Mouse (Mus musculus) liver, postnatal 0 days (tissue): ENCODE measurements at regions not wholly inside any gene's neighbourhood (a gene's known extent, or its start where the extent isn't known, plus 50 kb on each side); places are given as distances from the start of the nearest gene placed in this dataset.

Experiments used
- CTCF ChIP-seq: sonication (generic); IDR thresholded peaks from 2 replicates; pipeline ENCODE4 v1.5.1; 2016; ENCODE audit warnings: antibody characterized with exemption, low read depth
- EP300 ChIP-seq: IDR thresholded peaks from 2 replicates; pipeline ENCODE4 v1.6.1; 2016; ENCODE audit warnings: antibody characterized with exemption, low read depth, mild to moderate bottlenecking

DNA sequence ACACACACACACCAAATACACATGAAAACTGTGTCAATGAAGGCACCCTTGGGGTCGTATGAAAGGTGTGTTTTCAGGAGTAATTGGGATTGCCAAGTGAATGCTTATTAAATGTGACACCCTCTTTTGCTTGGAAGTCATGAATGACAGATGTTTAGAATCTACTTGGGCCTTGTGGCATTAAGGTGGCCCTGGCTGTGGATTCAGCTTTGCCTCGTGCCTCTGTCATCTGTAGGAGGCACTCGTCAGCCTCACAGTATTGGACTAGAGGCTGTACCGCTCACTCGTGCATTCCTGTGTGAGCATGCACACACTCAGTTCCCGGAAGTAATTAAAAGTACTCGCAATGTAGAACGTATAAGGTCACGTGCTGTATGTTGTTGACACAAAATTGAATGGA lies 66.0 kb upstream of the Ssx2ip start:
- TF ChIP-seq CTCF (no peak), EP300 (no peak)
